Comparison of ENCODE assay signal across 1 mouse cellular context in the genomic region with DNA sequence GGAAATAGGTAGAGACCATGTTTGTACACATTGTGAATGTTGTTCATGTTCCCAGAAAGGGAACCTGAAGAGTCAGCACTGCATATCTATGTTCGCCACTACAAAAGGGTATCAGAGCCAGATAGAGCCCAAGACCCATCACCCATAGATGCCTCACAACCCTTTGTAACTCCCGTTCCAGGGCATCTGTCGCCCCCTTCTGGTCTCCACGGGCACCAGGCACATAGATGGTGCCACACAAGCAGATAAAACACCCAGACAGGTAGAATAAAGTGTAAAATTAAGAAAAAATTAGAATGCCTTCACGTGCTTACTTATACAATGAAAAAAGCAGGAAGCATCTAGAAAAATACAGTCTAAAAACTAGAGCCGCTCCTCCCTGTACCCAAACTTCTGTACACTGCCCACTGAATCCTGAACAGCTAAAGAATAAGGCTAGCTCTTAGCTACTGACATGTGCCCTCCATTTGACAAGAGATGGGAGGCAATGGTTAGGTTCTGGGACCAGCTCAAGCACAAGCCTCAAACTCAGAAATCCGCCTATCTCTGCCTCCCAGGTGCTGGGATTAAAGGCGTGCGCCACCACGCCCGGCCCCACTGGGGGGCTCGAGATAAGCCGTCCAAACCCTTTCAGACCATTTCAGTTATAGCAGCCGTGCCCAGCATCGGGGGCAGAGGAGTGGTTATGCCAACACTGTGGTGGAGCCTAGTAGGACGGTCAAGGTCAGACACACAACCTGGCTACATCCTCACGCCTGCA.
A peak's percentile ranks its signal among the peaks of the same experiment; 100 is the strongest.
TF ChIP-seq lines count a peak whose summit lies in the region.

No protein-coding gene starts in this region.

TF ChIP-seq in MEL, 35 proteins besides CTCF, POLR2A, EP300 and RAD21 (continued from another document):
- TF ChIP-seq CHD2 (IDR thresholded peaks at IDR 0.05; ENCODE audit: low read length) (no peak), RCOR1 (IDR thresholded peaks at IDR 0.05; ENCODE audit: low read depth, low read length) (peak; percentile 88), TCF12 (IDR thresholded peaks at IDR 0.05; ENCODE audit: low read depth, low read length) (peak; percentile 88), MXI1 (IDR thresholded peaks at IDR 0.05; ENCODE audit: low read depth, low read length) (peak; percentile 70)
